Mouse (Mus musculus) 3134 (cell line): Measurements from ENCODE around the gene Abcc2.
A peak's percentile ranks its signal among the peaks of the same experiment; 100 is the strongest.

Experiments
- DNase-seq: peaks from one replicate; pipeline ENCODE4 v3.0.0-alpha.2; 2011; ENCODE audit warnings: low spot score; ENCODE audit not compliant: insufficient read length; ENCODE audit errors: extremely low read depth

Gene Abcc2

DNA sequence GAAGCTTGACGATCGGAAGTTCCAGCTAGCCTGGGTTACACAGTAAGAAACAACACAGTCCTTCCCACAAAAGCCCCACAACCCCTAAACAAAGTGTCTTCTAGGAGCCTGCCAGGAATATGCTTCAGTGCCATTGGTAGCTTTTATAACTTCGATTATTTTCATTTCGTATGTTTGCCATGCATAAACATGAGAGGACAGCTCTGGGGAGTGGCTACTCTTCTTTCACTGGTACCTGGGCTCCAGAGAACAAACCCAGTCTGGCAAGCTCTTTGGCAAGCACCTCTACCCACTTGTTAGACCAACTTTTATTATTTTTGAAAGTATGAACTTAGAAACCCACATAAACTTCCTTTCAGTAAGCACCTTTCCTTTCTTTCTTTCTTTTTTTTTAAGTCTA, 5.4 kb upstream of the Abcc2 start:
- DNase-seq, result no peak

DNA sequence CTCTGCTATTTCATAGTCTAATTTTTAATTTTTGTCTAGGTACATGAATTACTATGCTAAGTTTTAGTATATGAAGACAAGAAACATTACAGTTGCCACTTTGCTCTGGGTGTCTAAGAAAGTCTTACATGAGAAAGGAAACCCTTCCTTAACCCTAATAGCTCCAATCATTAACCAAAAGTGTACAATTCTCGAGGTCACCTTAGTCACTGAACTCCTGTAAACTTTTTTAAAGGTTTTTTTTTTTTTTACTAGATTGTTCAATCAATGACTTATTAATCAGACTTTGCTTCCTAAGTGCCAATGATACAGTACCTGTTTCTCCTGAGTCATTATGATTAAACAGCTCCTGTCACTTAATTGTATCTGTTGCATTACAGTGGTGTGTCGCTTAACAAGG, 4.7 kb upstream of the Abcc2 start:
- DNase-seq, result no peak

DNA sequence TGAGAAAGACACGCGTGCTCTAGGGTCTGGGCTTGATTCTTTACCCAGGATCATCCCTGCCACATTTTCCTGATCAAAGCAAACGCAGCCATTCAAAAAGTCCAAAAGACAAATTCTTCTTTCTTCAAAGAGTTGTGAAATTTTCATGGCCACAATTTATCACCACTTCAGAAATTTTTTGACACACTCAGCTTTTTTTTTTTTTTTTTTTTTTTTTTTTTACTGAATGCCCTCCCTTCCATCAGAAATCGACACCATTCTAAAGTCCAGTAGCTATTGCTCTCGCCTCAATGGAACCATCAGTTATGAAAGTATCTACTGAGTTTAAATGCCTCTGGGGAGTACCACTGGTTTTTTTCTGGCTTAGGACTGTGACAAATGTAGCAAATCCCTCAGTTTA, 1.6 kb upstream of the Abcc2 start:
- no peak for DNase-seq

DNA sequence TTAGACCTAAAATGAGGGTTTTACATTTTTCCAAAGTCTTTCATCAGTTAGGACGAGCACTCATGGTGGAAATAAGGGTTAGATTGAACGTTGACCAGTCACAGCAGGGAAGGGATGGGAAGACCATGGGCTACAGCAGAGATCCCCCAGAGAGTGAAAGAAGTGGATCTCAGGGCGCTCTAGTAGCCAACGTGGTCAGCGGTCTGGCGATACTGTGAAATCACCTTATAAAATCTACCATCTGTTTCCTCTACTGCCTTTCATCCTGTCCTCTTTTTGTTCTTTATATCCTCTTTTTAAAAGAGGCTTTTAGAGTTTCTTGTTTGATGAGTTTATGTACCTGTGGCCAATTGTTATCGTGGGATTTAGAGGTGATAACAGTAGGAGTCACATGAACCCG, 2.8 kb downstream of the Abcc2 start:
- DNase-seq, result no peak

DNA sequence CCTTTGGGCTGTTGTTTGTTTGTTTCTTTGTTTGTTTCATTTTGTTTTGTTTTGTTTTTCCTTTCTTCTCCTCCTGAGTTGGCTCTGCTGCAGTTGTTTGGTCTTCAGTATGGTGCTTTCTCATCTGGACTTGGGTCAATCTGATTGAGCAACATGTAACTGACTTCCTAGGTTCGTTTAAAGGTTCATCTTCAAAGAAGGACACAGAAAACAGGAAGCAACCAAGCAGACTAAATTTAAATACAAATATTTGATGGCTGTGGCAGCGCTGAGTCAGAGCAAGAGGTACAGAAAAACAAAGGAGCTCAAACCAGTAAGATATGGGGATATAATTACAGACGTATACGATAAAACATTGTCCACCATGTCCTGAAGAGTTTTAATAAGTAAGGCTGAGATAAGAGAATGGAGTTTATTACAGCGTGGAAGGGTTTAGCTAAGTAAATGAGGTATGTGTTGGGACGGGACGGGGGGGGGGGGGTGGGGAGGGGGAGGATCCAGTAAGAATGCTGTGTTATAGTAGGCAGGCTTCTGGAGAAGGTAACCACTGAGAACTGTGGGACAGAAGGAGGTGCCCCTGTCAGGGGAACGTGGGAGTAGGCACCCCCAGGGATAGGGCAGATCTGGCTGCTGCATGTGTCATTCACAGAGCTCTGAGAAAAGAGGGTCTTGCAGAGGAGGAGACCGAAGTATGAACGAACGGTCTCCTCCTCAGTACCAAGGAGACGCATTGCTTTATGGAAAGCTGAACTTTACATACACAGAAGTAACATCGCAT, 4.4 kb downstream of the Abcc2 start:
- no peak for DNase-seq

DNA sequence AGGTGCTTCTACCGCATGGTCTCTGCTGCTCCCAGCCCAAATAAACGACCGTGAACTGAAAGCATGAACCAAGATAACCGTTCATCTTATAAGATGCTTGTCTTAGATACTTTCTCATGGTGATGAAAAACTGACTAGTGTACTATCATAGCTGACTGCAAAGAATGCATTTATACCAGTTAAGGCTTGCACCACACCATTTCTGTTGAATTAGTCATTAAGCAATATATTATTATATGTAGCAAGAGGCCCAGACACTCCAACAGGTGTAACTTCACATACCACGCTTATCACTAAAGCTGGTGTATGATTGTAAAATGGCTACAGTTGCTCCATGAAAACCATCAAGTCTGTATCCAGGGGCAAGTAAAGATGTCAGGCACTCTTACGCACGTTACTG, 7.8 kb downstream of the Abcc2 start:
- DNase-seq, result no peak

- no peak for DNase-seq
Measured at GRCm38 (mm10) chr19:43792537-43792936, 10.5 kb downstream of the Abcc2 start.

- no peak for DNase-seq
Measured at GRCm38 (mm10) chr19:43793951-43794350, 12.0 kb downstream of the Abcc2 start.

DNA sequence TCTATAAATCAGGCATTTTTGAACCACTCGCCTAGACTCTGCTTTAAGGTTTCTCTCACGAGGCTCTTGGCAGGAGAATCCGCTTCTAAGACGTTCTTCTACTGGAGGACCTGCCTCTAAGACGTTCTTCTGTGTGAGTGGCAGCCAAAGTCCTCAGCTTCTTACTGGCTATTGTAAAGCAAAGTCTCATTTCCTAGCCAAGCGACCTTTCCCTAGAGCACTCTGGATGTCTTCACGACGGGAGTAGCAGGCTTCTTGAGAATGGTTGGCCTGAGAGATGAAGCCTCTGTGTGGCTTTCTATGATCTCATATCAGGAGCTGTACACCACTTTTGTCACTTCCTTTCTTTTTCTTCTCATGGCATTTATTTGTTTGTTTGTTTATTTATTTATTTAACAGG, 13.5 kb downstream of the Abcc2 start:
- no peak for DNase-seq

DNA sequence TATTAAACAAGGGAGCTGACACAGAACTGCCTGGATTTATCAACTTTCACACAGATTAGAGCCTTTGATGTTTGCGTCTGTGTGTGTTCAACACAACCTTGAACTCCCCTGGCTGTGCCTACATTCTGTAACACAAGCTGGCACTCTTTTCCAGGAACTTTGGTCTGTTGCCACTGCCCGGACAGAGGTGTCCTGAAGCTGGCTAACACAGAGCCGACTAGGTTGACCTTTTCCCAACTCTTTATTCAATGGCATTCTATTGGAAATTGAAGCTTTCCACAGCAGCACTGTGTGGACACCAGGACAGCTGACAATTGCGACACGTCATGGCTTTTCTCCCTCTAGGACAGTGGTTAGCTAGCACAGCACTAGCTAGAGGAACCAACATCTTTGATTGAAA, 15.2 kb downstream of the Abcc2 start:
- DNase-seq, result no peak

DNA sequence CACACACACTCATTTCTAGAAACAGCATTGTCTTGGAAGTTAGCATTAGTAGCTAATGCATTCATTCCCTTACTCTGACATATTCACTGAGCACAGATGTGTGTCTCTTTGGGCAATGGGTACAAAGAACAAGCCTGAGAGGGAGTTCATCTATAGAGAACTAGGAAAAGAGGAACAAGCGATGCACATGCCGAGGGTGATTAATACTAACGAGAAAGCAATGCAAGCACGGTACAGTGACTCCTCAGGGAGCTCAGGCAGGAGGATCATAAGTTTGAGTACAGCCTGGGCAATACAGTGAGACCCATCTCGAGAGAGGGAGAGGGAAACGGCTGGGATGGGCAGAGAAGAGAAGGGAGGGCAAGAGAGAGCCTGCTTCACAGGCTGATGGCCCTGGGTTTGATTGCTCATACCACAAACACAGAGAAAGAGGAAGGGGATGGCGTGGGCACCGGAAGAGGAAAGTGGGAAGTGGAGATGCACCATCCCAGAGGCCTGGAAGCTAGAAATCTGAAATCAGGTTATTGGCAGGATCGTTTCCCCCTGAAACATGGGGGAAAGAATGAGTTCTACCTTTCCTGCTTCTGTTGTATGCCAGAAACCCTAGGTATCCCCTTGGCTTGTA, 19.5 kb downstream of the Abcc2 start:
- DNase-seq, result no peak

DNA sequence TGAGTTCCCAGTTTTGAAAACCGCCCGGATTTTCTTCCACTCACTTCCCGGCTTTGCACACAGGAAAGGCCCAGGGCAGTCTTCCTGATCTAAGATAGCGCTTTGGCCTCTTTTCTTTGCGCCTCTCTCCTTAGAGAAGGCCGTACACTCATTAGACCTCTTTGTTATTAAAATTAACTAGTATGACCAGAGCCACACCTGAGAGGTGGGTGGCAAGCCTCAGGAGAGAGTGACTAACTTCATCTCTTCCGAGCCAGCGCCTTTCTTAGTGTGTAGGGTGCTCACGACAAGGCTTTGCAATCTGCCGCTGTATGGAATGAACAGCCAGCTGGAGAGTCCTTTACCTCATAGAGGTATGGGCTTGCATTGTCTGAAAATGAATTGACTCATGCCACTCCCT, 21.9 kb downstream of the Abcc2 start:
- DNase-seq, result no peak

DNA sequence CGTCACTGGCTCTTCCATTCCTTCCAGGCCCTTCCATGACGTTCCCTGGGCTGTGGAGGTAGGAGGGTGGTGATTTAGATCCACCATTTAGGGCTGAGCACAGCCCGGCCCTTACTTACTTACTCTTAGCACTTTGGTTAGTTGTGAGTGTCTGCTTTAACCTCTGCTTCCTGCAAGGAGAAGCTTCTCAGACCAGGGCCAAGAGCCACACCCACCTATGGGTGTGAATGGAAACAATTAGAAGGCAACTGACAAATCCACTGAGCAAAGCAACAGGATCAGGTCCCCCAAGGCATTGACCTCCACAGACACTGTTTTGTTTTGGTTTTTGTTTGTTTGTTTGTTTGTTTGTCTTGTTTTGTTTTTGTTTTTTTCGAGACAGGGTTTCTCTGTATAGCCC, 27.3 kb downstream of the Abcc2 start:
- DNase-seq, result no peak

DNA sequence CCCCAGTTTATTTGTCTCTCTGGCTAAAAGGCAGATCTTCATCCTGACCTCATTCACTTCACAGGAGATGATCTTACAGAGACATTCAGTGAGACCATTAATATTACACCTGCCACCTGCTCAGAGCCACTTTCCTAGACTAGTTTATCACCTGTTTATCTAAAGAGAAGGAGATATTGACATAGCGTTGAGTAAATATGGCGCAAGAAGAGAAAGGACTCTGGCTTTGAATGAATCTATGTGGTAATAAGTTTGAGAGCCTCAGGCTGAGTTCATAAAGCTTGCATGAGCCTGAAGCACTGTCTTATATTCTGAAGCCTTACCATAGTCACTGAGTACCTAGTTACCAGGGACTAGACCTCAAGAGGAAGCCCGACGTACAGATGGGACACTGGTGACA, 29.4 kb downstream of the Abcc2 start:
- no peak for DNase-seq

DNA sequence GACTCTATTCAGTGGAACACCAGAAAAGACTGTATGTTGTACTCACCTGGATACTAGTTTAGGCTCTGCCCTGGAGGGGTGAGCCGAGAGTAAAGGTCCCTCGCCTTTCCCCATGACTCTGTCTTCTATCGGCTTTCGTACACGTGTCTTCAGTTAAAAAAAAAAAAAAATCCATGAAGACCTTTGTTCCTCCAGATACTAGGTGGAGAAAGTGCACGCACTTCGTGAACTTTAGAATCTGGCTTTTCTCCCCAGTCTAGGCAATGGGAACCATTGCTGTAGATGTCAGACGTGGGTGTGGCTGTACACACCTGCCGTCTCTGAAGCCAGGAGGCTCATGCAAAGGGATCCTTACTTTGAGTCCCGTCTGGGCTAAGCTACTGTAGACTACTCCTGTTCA, 31.3 kb downstream of the Abcc2 start:
- DNase-seq, result no peak

DNA sequence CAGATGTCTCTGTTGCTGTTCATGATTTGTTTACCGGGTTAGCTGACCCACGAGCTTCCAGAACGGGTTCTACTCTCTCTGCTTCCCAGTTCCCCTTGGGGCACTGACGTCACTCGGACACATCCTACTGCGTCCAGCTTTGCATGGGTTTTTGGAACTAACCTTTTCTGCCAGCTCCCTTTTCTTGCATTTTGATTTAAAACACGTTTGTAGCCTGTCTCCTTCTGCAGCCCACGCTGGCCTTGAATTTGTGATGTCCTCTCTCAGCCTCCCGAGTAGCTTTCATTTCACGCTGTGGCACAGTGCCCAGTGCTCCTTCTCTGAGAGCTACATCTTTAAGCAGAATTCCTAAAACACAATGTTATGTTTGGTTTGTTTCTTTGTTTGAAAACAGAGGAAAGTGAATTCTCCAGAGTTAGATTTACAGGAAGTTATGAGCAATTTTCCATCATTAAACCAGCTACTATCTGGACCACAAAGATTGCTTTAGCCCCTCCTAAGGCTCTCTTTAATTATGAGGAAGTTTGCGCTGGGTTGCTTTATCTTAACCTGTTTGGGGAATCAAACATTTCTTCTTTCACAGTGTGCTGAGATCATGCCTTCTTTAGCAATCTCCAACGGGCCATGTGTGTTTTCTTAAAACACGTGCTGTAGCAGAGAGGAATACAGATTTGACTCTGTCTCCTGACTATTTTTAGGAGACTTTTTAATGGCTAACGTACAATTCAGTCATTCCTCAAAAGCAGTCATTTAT, 33.8 kb downstream of the Abcc2 start:
- peak; percentile 32 for DNase-seq

GRCm38 (mm10) chr19:43826855-43827254, 44.9 kb downstream of the Abcc2 start:
- no peak for DNase-seq

DNA sequence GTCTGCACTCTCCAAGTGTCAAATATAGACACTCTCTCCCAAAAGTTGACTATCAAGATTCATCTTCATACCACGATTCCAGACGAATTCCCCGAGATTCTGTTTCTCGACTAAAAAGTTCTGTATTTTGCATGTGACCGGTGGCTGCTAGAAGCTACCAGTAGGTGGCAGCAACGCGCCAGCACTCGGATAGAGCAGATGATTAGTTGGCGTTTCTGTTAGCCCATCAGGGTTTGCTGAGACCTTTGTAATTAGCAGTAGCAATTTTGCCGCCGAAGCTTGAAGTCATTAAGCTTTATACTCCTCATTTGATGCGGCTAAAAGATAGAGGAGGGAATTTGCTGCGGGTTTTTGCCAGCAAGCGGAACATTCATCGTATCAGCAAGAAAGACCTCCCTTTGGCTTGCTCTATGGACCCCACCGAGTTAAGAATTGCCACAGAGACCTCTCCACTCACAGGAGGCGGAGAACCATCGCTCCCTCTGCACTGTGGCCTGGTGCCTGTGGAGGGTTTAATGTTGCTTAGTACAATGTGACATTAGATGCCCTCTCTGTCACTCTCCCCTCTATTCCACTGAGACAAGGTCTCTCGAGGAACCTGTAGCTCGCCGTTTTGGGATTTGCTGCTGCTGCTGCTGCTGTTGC, 50.6 kb downstream of the Abcc2 start:
- no peak for DNase-seq

DNA sequence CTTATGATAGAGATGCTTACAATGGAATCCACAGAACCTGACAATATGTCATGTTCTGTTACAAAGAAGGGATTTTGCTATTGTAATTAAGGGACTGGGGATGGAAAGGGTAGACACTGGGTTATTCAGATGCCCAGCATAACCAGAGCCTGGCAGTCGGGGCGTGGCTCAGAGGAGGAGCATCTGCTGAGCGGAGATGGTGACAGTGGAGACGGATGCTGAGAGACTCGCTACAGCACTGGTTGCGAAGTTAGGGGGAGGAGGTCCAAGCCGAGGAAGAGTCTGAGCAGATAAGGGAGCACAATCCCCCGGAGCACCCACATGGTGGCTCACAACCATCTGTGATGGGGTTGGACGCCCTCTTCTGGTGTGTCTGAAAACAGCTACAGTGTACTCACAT, 61.2 kb downstream of the Abcc2 start:
- no peak for DNase-seq

DNA sequence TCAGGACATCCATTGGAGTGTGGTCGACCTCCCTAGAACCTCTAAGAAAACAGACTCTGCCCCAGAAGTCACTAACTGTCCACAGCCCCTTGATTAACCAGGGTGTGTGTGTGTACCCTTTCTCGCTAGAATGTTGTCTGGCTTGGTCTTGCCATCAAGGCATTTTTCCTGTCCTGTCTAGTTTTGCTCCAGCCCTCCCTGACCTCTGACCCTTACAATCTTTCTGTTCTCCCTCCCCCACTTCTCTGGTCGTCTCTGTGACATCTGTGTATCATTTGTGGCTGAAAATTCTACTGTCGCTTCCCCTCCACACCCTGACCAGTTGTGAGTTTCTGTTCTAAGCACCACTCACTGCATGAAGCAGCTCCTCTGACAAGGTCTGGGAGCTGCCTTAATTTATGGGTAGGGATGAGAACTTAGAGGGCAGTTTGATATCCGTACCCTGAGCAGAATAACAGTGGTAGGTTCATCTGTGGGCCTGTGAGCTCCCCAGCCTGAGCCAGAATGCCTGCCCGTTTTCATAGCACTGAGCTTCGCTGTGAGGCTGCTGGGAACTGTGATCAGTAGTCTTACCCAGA, 63.4 kb downstream of the Abcc2 start:
- no peak for DNase-seq

DNA sequence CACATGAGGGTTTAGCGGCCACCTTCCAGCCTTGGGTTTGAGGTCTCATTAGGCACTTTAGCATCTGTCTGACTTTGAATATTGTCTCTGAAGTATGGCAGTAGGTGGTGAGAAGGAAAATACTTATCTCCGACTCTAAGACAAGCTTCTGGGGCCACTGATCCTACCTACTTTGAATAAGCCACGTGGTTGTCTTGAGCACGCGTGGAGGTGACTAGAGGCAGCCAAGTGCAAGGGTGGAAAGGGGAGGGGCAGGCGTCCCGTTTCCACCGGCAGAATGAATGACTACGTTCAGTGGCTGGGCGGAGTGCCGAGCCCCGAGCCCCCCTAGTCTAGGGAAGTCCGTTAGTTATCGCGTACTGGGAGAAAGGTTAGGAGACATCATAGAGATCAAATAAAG, 65.1 kb downstream of the Abcc2 start:
- DNase-seq, result no peak
